Mouse (Mus musculus) gastrocnemius, adult 2 months (tissue): Measurements from ENCODE around the gene Gm49711. TPM values are rescaled to one million over a fixed set of nuclear protein-coding genes. Genes with fewer than 3 reads are reported as not detected.

Source experiments
- DNase-seq: peaks from one replicate; pipeline ENCODE4 v3.0.0; 2022
- H3K27ac ChIP-seq: fragments of 200-600 bp; 2 replicates; pipeline ENCODE4 v1.8.1; 2022; ENCODE audit warnings: mild to moderate bottlenecking
- H3K4me3 ChIP-seq: fragments of 200-600 bp; 2 replicates; pipeline ENCODE4 v1.8.1; 2022; ENCODE audit warnings: mild to moderate bottlenecking, moderate library complexity
- CTCF ChIP-seq: fragments of 200-600 bp; IDR thresholded peaks from 2 replicates; pipeline ENCODE4 v1.8.1; 2022; ENCODE audit warnings: antibody characterized with exemption, mild to moderate bottlenecking, moderate library complexity
- intact Hi-C: fragments of 180-260 bp; cut with DNase I; formaldehyde crosslinking; loops from one replicate; pipeline ENCODE4 v1.15.1; 2025
- total RNA-seq, 2 experiments: library from RNA; stranded (reverse); gene quantifications; 2 replicates each; pipeline ENCODE4 v1.2.3; 2021

Gm49711 gene
- total RNA-seq, 2 experiments from 2014 or later, result not detected

DNA sequence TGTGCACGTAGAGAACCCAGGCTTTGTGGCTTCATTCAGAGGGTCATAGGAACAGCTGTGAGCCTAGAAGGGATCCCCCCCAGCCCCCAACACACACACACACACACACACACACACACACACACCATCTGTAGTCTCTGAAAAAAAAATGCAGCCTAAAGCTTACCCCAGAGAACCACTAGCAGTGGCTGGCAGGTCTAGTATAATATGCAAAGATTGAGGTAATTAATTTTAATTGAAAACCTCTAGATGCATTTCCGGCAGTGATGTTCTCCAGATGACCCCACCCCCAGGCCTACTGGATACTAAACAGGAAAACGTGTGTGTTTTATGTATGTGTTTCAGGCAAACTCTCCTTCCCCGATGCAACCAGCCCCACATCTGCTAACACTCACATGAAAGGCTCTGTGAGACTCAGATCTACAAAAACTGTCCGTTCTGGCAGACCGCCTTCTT, 172.4 kb downstream of the Gm49711 start:
- intact Hi-C loops, result no loop called here
- no peak for DNase-seq
- H3K4me3 ChIP-seq, result no peak overlapping the region
- TF ChIP-seq CTCF, result no peak
- no peak overlapping the region for H3K27ac ChIP-seq

DNA sequence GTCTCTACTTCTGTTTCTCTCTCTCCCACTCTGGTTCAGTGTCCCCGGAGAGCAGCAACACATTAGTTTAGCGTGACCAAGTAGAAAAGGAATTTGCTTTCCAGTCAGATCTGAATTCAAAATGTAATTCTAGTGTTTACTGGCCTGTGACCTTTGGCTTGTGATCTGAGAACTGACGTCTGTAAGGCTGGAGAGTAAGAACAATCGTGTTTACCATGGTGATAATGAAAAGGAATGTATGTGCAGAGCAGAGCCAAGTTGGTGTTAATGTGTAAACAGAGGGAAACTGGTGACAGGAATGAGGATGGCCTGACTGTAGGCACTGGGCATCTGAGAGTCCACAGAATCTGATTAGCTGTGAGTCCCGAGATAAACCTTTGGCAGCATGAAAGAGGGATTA, 176.4 kb downstream of the Gm49711 start:
- no peak overlapping the region for H3K27ac ChIP-seq
- intact Hi-C loops, result no loop called here
- no peak for DNase-seq
- no peak for TF ChIP-seq CTCF
- H3K4me3 ChIP-seq, result no peak overlapping the region

DNA sequence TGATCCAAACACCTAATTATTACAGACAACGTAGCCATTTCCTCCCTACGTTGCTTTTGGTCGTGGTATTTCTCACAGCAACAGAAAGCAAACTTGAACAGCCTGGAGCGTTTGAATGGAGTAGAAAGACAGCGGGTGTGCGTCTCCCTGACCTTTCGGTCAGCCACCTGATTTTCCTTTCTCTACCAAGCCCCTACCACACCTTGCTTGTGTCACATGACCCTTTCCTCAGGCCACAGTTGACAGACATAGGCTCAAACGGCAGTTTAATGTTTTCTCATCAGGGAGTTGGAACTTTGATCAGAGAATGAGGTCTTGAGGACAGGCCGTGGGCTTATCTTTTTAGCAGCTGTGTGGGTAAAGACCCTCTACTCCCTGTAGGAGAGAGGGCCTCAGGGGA, 177.1 kb downstream of the Gm49711 start:
- TF ChIP-seq CTCF, result no peak
- Histone ChIP-seq H3K4me3 (no peak overlapping the region), H3K27ac (no peak overlapping the region)
- intact Hi-C loops, result no loop called here
- DNase-seq, result no peak

Other genes starting within 250 kb of the Gm49711 start
- 10 to 100 TPM; 25.7 to 29.4 TPM for gene Mrps6, start within 50 bp of the Gm49711 start, total RNA-seq
- 1 to 10 TPM; 2.3 to 7.8 TPM for gene Slc5a3, start within 50 bp of the Gm49711 start, total RNA-seq
- gene Kcne2, start 234.1 kb downstream of the Gm49711 start, total RNA-seq, result not detected
- 10 to 100 TPM; 62.7 to 83.8 TPM for gene Smim11, start 243.0 kb downstream of the Gm49711 start, total RNA-seq